Mouse (Mus musculus): Measurements from ENCODE around the gene Agap2.

GRCm38 (mm10) chr10:127059968-127060916 lies 14.8 kb upstream of the Agap2 start, which contains the start of gene March9:
- TF ChIP-seq CTCF (conservative IDR thresholded peaks at IDR 0.05; ENCODE audit: insufficient read depth, insufficient read length, low read depth, low read length) (no peak), POLR2A (IDR thresholded peaks at IDR 0.05; ENCODE audit: low read depth, low read length) (no peak)

All from kidney, adult 2 months (tissue).